Mouse (Mus musculus): ENCODE results near the gene Gm17268. TPM values are rescaled to one million over a fixed set of nuclear protein-coding genes. Genes with fewer than 3 reads are reported as not detected.

Gm17268 gene
- total RNA-seq, 2 experiments from 2014 or later = not detected

- DNase-seq (ENCODE audit: extremely low spot score in 1 of 2, low spot score in 1 of 2) = peak in 1 of 2 experiments; percentile 79
Observed at GRCm38 (mm10) chr11:81983146-81983545, 55.2 kb downstream of the Gm17268 start.

GRCm38 (mm10) chr11:81982191-81982590 is 56.2 kb downstream of the Gm17268 start:
- DNase-seq (ENCODE audit: extremely low spot score in 1 of 2, low spot score in 1 of 2) = no peak

Other genes starting within 250 kb of the Gm17268 start
- gene 5530401A14Rik, start 177.9 kb downstream of the Gm17268 start, total RNA-seq (2021) = under 1 TPM; 0.12 to 0.15 TPM
- 10 to 100 TPM; 58.4 to 61.0 TPM for gene Asic2, start 70.1 kb downstream of the Gm17268 start, total RNA-seq (2021)
- not detected for gene Ccl2, start 3.0 kb downstream of the Gm17268 start, total RNA-seq (2021)
- not detected for gene Ccl7, start 7.2 kb upstream of the Gm17268 start, total RNA-seq (2021)
- under 1 TPM; 0.34 to 0.35 TPM for gene Ccl11, start 19.3 kb upstream of the Gm17268 start, total RNA-seq (2021)
- gene Ccl12, start 63.3 kb upstream of the Gm17268 start, total RNA-seq (2021) = not detected
- not detected for gene Ccl8, start 76.6 kb upstream of the Gm17268 start, total RNA-seq (2021)

All from layer of hippocampus, postnatal 25 days (tissue).